Mouse (Mus musculus) lung, postnatal 14 days (tissue): ENCODE data around the gene 6430531B16Rik.

Source experiments
- DNase-seq: peaks from one replicate; pipeline ENCODE4 v3.0.0; 2021

Gene 6430531B16Rik

GRCm38 (mm10) chr7:139970216-139970919 is 8.2 kb downstream of the 6430531B16Rik start:
- no peak for DNase-seq

DNA sequence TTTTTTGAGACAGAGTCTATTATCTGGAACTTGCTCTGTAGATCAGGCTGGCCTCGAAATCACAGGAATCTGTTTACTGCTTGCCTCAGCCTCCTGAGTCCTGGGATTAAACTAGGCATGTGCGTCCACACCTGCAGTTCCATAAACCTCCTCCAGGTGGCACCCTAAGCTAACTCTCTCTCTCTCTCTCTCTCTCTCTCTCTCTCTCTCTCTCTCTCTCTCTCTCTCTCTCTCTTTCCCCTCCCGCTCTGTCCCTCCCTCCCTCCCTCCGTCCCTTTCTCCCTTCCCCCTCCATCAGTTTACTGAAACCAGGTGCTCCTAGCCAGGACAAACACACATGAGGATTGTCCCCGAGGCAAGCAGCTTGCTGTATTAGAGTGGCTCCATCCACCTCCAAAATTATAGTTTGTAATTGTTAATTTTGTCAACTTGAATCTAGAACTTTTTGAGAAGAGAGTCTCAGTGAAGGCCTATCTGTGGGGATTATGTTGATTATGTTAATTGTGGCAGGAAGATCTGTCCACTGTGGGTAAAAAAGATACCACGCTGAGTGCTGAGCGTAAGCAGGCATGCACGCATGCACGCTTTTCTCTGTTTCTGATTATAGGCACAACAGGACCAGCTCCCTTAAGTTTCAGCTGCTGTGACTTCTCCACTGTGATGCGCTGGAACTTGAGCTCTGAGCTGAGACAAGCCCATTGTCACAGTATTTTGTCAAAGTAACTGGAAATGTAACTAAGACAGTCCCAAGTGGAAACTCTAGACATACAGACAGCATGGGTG is 9.0 kb downstream of the 6430531B16Rik start:
- DNase-seq, result peak; percentile 83

DNA sequence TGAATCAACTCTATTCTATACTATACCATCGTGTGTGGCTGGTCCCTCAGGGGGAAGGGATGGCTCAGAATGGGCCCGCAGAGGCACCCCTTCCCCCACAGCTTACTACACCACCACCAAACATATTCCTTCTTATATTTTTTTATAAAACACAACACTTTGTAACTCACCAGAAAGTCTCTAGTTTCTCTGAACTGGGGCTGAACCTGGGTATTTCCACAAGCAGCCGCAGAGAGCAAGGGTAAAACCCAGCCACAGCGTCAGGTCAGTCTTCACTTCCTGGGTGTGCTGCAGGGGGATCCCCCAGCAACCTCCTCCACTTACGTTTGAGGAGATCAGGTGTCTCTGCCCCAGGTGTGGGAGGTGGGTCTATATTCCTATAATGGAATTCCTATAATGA is 10.1 kb downstream of the 6430531B16Rik start:
- no peak for DNase-seq

DNA sequence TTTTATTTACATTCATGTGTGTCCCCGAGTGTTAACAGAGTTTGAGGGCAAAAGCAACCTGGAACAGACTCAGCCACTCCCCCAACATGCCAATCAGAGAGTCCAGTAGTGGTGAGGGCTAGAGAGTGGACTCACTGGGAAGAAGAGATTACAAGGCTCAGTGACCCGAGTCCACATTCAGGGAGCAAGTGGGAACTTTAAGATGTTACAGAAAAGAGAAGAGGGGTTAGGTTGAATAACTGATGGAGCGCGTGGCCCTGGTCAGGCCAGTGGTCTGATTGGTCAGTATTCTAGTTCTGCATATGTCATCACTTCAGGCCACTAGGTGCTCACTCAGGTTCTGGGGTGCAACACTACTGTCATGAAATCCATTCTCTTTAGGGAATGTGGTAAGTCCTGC is 11.4 kb downstream of the 6430531B16Rik start:
- no peak for DNase-seq

DNA sequence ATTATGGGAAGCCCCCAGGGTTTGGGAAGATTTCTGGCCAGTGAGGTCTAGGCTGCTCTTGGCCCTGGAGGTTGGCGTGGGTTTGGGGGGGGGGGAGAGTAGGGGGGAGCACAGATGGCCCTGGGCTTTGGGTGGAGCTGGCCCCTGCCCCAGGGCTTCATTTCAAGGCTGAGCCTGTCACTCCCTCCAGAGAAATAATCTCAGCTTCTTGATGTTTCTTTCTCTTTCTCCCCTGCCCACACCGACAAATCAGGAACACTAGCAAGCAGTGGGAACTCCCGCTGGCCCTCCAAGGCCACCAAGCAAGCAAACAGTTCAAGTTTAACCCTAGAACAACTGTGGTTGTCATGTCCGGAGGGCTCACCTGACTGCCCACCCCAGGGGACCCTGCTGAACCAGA is 14.7 kb downstream of the 6430531B16Rik start:
- DNase-seq, result no peak

DNA sequence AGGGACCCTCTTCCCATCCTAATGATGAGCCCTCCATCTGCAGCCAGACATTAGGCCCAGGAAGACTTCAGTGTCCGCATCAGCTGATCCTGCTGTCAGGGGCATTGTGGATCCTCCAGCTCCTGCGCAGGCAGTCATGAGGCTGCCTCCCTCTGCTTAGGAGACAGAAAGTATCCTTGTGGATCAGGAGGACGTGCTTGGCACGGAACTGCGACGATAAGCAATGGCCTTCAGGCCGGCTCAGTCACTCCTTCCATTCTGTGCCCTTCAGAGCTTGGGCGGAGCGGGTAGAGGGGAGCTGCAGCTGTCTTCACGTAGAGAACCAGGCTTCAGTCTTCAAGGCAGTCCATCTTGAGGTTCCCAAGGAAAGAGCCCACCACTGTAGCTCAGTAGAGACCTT is 17.4 kb downstream of the 6430531B16Rik start:
- DNase-seq, result no peak

- DNase-seq, result no peak
These were observed 20.6 kb downstream of the 6430531B16Rik start for GRCm38 (mm10) chr7:139957958-139958357.

- no peak for DNase-seq
These were observed 21.1 kb downstream of the 6430531B16Rik start for GRCm38 (mm10) chr7:139957437-139957836.

- no peak for DNase-seq
These were observed 21.9 kb downstream of the 6430531B16Rik start for GRCm38 (mm10) chr7:139956658-139957057.

GRCm38 (mm10) chr7:139955505-139955904 is 23.1 kb downstream of the 6430531B16Rik start:
- no peak for DNase-seq

DNA sequence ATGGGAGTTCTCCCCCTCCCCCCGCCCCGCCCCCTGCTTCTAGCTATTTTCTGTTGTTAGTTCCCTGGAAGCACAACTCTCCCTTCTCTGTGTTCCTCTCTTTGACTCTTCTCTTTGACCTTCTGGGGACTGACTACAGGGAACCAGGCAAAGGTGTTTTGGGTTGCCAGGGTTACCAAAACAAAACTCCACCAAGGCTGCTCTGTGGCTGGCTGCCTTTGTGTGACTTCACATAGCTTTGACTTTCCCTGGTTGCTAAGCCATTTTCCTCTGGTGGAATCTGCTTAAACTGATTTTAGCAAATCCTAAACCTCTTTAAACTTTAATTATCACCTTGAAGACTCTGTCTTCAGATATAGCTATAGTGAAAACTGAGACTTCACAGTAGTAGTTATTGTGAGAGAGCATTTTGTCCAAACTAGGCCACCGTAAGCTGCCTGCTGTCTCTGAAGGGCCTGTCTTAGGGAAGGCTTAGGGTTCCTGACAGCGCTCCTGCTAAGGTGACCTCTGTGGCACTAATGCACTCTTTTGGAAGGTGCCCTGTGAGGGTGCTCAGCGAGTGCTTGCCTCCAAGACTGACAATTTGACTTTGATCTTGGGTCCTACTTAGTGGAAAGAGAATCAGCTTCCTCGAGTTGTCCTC is 26.4 kb downstream of the 6430531B16Rik start:
- DNase-seq, result no peak

DNA sequence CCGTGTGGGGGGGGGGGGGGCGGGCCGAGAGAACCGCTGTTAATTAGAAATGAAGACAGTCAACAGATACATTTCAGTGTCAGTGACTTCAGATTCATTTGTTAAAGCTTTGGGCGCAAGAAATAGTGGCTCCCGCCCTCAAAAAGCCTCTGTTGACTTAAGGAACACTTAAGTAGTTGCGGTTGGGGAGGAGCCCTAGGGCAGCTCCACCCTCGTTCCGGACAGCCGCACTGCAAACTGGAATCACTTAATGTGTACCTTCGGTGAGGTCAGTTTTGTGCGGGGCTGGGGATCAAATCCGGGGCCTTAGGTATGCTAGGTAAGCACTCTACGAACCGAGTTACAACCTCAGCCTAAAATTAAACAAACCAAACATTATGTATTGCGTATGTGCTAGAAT is 27.5 kb downstream of the 6430531B16Rik start:
- DNase-seq, result peak; percentile 37

GRCm38 (mm10) chr7:139950283-139950971 is 28.1 kb downstream of the 6430531B16Rik start:
- DNase-seq, result peak; percentile 46

DNA sequence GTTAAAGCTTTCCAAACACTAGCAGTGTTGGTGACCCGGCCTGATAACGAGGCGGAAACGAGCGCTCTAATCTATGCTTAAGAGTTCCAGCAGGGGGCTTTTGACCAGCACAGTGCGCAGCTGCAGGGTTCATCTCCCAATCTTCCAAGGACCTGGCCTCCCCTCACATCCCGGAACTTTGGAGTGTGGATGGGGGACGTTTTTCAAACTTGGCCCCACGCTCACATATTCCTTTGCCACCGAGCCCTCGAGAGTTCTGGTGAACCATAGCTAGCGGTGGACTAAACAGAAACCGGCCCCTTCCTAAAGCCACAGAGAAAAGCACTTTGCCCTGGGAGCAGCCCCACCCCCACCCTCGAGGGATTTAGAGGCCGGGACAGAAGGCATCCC is 28.7 kb downstream of the 6430531B16Rik start:
- DNase-seq, result peak; percentile 61

DNA sequence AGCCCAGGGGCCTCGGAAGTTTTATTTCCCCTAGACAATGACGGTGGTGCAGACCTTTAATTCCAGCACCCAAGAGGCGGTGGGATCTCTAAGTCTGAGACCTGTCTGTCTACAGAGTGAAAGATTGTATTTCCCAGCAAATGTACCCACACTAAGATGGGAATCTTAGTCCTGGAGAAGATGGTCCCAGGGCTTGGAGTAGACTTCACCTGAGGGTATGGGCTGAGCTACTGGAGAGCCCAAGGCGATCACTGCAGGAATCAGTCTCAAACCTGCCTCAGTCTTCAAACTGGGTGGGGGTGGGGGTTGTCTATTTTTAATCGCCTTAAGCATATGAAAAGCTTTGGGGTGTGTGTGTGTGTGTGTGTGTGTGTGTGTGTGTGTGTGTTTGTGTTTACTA is 32.5 kb downstream of the 6430531B16Rik start:
- DNase-seq, result no peak

DNA sequence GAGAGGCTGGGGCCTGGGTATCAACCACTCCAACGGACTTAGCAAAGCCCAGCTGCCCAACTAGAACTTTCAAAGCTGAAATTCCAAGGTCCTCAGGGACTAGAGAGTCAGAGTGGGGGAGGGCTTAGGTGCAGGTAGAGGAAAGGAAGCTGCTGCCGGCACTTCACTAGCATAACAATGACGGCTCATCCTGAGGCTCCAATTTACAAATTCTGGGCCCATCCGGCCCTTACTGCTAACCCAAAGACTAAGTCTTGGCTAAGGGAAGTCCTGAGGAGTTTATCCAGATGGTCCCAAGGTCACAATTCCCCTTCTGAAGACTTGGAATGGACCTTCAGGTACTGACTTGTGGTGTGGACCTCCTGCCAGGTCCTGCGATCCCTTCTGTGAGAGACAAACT is 33.0 kb downstream of the 6430531B16Rik start:
- no peak for DNase-seq

DNA sequence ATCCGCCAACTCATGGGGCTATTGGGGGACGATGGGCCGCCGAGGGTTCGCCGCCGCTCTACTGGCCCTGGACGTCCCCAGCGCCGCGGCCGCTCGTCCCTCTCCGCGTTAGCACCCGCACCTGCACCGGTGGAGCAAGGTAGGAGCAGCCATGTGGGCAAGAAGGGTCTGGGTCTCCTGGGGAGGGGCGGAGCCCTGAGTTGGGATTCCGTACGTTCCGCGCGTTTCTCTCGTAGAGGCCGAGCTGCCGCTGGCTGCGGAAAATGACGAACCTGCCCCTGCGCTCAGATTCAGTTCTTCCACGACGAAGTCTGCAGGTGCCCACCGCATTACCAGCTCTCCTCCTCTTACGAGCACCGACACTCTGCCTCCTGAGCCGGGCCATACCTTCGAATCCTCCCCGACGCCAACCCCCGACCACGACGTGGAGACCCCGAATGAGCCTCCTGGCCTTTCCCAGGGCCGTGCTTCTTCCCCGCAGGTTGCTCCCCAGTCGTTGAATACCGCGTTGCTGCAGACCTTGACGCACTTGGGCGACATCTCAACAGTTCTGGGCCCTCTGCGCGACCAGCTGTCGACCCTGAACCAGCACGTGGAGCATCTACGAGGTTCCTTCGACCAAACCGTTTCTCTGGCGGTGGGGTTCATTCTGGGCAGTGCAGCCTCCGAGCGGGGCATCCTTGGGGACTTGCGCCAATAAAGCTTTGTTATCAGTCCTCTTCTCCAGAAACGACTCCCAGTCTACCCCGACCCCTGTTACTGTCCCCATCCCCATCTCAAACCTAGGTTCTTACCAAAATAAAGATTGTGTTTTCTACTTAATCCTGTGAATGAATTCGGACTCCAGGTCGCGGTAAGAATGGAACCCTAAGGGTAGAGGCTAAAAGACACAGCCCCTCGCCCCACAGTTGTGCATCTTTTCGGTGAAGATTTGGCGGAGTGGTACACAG is 34.0 kb downstream of the 6430531B16Rik start:
- no peak for DNase-seq

GRCm38 (mm10) chr7:139943674-139944281 is 34.8 kb downstream of the 6430531B16Rik start, which contains the start of gene Utf1:
TSS of gene Utf1 (plus strand) at chr7:139943789.
- peak; percentile 15 for DNase-seq

GRCm38 (mm10) chr7:139940476-139941209 is 37.9 kb downstream of the 6430531B16Rik start:
- no peak for DNase-seq

DNA sequence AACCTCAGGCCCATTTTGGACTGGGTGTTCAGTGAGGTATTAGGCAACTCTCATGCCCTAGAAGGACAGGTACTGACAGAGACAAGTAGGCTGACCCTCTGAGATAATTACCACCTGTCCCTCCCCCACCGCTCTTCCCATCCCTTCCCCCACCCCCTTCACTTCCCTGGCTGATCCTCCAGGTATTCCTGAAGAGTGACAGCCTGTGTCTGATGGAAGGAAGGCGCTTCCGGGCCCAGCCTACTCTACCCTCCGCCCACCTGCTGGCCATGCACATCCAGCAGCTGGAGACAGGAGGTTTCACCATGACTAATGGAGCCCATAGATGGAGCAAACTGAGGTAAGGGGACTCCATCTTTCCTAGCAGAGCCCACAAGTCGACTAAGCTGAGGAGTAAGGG is 40.7 kb downstream of the 6430531B16Rik start:
- DNase-seq, result no peak

GRCm38 (mm10) chr7:139937138-139937537 is 41.4 kb downstream of the 6430531B16Rik start:
- no peak for DNase-seq
